ENCODE assay signal across 20 mouse cellular contexts in genomic region chr1:38528607-38529006, GRCm38 (mm10).
"Had no signal": no experiment of that assay in that cellular context is flagged by ENCODE, and none has a peak within 500 bp of the region (broad histone marks: within the 10 kb centered on the region; RNA-seq: fewer than 3 reads in every experiment).

No protein-coding gene starts in this region.

- H3K4me1 ChIP-seq: liver, embryonic 13.5 days; midbrain, embryonic 10.5 days; neural tube, embryonic 12.5 days had no signal

- H3K9ac ChIP-seq: liver, embryonic 13.5 days; neural tube, embryonic 12.5 days; neural tube, embryonic 15.5 days had no signal

- H3K9me3 ChIP-seq: liver, embryonic 13.5 days; midbrain, embryonic 10.5 days; neural tube, embryonic 12.5 days; neural tube, embryonic 15.5 days had no signal

- H3K27me3 ChIP-seq: liver, embryonic 13.5 days; neural tube, embryonic 12.5 days; neural tube, embryonic 15.5 days had no signal

- H3K27ac ChIP-seq: kidney, postnatal 0 days; layer of hippocampus, adult 2 months; liver, embryonic 13.5 days; midbrain, embryonic 10.5 days; neural tube, embryonic 12.5 days; neural tube, embryonic 15.5 days; stomach, postnatal 0 days had no signal

- H3K4me2 ChIP-seq: liver, embryonic 13.5 days; neural tube, embryonic 12.5 days; neural tube, embryonic 15.5 days had no signal

- H3K36me3 ChIP-seq: liver, embryonic 13.5 days had no signal

- DNase-seq: kidney, adult 2 months; kidney, postnatal 25 days; layer of hippocampus, adult 9-11 months; liver, embryonic 13.5 days; lung, adult 2 months; lung, postnatal 14 days; lung, postnatal 4 days; midbrain, embryonic 14.5 days; right cerebral cortex, adult 18-20 months; right cerebral cortex, postnatal 14 days; right cerebral cortex, postnatal 4 days; thymus, adult 2 months; thymus, postnatal 14 days; thymus, postnatal 4 days had no signal

- H3K4me3 ChIP-seq: layer of hippocampus, adult 2 months; liver, embryonic 13.5 days; midbrain, embryonic 10.5 days; neural tube, embryonic 12.5 days; neural tube, embryonic 15.5 days had no signal
